Mouse (Mus musculus): ENCODE data around the gene Wasl. TPM values are rescaled to one million over a fixed set of nuclear protein-coding genes. Genes with fewer than 3 reads are reported as not detected.

The Wasl gene
- polyA plus RNA-seq, 1 experiment = 198 TPM

- Histone ChIP-seq H3K27ac (ENCODE audit: insufficient read depth, low read depth, low read length) (no peak overlapping the region), H3K36me3 (ENCODE audit: control insufficient read depth, insufficient read depth, low read length) (peaks cover 34% of the 10 kb centered on the region), H3K4me1 (ENCODE audit: control insufficient read depth, insufficient read depth, insufficient read length, low read length) (no peaks in the 10 kb centered on the region), H3K4me3 (ENCODE audit: low read depth, low read length) (no peak overlapping the region), H3K27me3 (ENCODE audit: control insufficient read depth, insufficient read depth, low read length) (no peaks in the 10 kb centered on the region)
- TF ChIP-seq POLR2A (IDR thresholded peaks at IDR 0.05; ENCODE audit: low read depth, low read length) = no peak
- no peak for TF ChIP-seq CTCF (IDR thresholded peaks at IDR 0.05; ENCODE audit: extremely low read depth, insufficient read length, insufficient replicate concordance, low read depth, low read length)
- WGBS = 96% methylated on average over 6 of the region's 6 CpGs
These were observed 51.5 kb downstream of the Wasl start for GRCm38 (mm10) chr6:24613346-24613745.

GRCm38 (mm10) chr6:24612074-24612755, 52.6 kb downstream of the Wasl start:
- no peak overlapping the region for H3K27ac ChIP-seq (ENCODE audit: insufficient read depth, low read depth, low read length)
- 76% methylated on average over 7 of the region's 7 CpGs for WGBS
- H3K36me3 ChIP-seq (ENCODE audit: control insufficient read depth, insufficient read depth, low read length) = peaks cover 25% of the 10 kb centered on the region
- TF ChIP-seq CTCF (IDR thresholded peaks at IDR 0.05; ENCODE audit: extremely low read depth, insufficient read length, insufficient replicate concordance, low read depth, low read length) (no peak), POLR2A (IDR thresholded peaks at IDR 0.05; ENCODE audit: low read depth, low read length) (no peak)
- no peaks in the 10 kb centered on the region for H3K4me1 ChIP-seq (ENCODE audit: control insufficient read depth, insufficient read depth, insufficient read length, low read length)
- H3K4me3 ChIP-seq (ENCODE audit: low read depth, low read length) = no peak overlapping the region
- no peaks in the 10 kb centered on the region for H3K27me3 ChIP-seq (ENCODE audit: control insufficient read depth, insufficient read depth, low read length)

GRCm38 (mm10) chr6:24610358-24610757, 54.5 kb downstream of the Wasl start:
- H3K36me3 ChIP-seq (ENCODE audit: control insufficient read depth, insufficient read depth, low read length) = peaks cover 14% of the 10 kb centered on the region
- 86% methylated on average over 4 of the region's 4 CpGs for WGBS

GRCm38 (mm10) chr6:24609531-24609930, 55.3 kb downstream of the Wasl start:
- Histone ChIP-seq H3K4me3 (ENCODE audit: low read depth, low read length) (no peak overlapping the region), H3K27me3 (ENCODE audit: control insufficient read depth, insufficient read depth, low read length) (no peaks in the 10 kb centered on the region), H3K27ac (ENCODE audit: insufficient read depth, low read depth, low read length) (no peak overlapping the region), H3K4me1 (ENCODE audit: control insufficient read depth, insufficient read depth, insufficient read length, low read length) (0 out of 2 replicates have a peak, but pooled peaks cover 2% of the 10 kb centered on the region), H3K36me3 (ENCODE audit: control insufficient read depth, insufficient read depth, low read length) (peaks cover 10% of the 10 kb centered on the region)
- TF ChIP-seq POLR2A (IDR thresholded peaks at IDR 0.05; ENCODE audit: low read depth, low read length) (no peak), CTCF (IDR thresholded peaks at IDR 0.05; ENCODE audit: extremely low read depth, insufficient read length, insufficient replicate concordance, low read depth, low read length) (no peak)
- WGBS = 66% methylated on average over 4 of the region's 4 CpGs

More at GRCm38 (mm10) chr6:24610358-24610757, 54.5 kb downstream of the Wasl start:
- H3K4me3 ChIP-seq (ENCODE audit: low read depth, low read length) = no peak overlapping the region
- 0 out of 2 replicates have a peak, but pooled peaks cover 2% of the 10 kb centered on the region for H3K4me1 ChIP-seq (ENCODE audit: control insufficient read depth, insufficient read depth, insufficient read length, low read length)
- H3K27ac ChIP-seq (ENCODE audit: insufficient read depth, low read depth, low read length) = no peak overlapping the region
- no peaks in the 10 kb centered on the region for H3K27me3 ChIP-seq (ENCODE audit: control insufficient read depth, insufficient read depth, low read length)
- TF ChIP-seq CTCF (IDR thresholded peaks at IDR 0.05; ENCODE audit: extremely low read depth, insufficient read length, insufficient replicate concordance, low read depth, low read length) (no peak), POLR2A (IDR thresholded peaks at IDR 0.05; ENCODE audit: low read depth, low read length) (no peak)

GRCm38 (mm10) chr6:24608682-24609081, 56.1 kb downstream of the Wasl start:
- 94% methylated on average over 3 of the region's 3 CpGs for WGBS
- H3K27ac ChIP-seq (ENCODE audit: insufficient read depth, low read depth, low read length) = no peak overlapping the region

GRCm38 (mm10) chr6:24608129-24608528, 56.7 kb downstream of the Wasl start:
- Histone ChIP-seq H3K36me3 (ENCODE audit: control insufficient read depth, insufficient read depth, low read length) (peaks cover 4% of the 10 kb centered on the region; the same call in 1 of the 2 replicates), H3K27me3 (ENCODE audit: control insufficient read depth, insufficient read depth, low read length) (no peaks in the 10 kb centered on the region), H3K4me3 (ENCODE audit: low read depth, low read length) (no peak overlapping the region), H3K27ac (ENCODE audit: insufficient read depth, low read depth, low read length) (no peak overlapping the region), H3K4me1 (ENCODE audit: control insufficient read depth, insufficient read depth, insufficient read length, low read length) (0 out of 2 replicates have a peak, but pooled peaks cover 2% of the 10 kb centered on the region)
- 75% methylated on average over 4 of the region's 4 CpGs for WGBS
- TF ChIP-seq CTCF (IDR thresholded peaks at IDR 0.05; ENCODE audit: extremely low read depth, insufficient read length, insufficient replicate concordance, low read depth, low read length) = no peak
- no peak for TF ChIP-seq POLR2A (IDR thresholded peaks at IDR 0.05; ENCODE audit: low read depth, low read length)

More at GRCm38 (mm10) chr6:24608682-24609081, 56.1 kb downstream of the Wasl start:
- H3K36me3 ChIP-seq (ENCODE audit: control insufficient read depth, insufficient read depth, low read length) = peaks cover 6% of the 10 kb centered on the region; the same call in 1 of the 2 replicates
- H3K27me3 ChIP-seq (ENCODE audit: control insufficient read depth, insufficient read depth, low read length) = no peaks in the 10 kb centered on the region
- 0 out of 2 replicates have a peak, but pooled peaks cover 2% of the 10 kb centered on the region for H3K4me1 ChIP-seq (ENCODE audit: control insufficient read depth, insufficient read depth, insufficient read length, low read length)
- H3K4me3 ChIP-seq (ENCODE audit: low read depth, low read length) = no peak overlapping the region
- TF ChIP-seq POLR2A (IDR thresholded peaks at IDR 0.05; ENCODE audit: low read depth, low read length) (no peak), CTCF (IDR thresholded peaks at IDR 0.05; ENCODE audit: extremely low read depth, insufficient read length, insufficient replicate concordance, low read depth, low read length) (no peak)

GRCm38 (mm10) chr6:24607531-24607930, 57.3 kb downstream of the Wasl start:
- no peak for TF ChIP-seq CTCF (IDR thresholded peaks at IDR 0.05; ENCODE audit: extremely low read depth, insufficient read length, insufficient replicate concordance, low read depth, low read length)
- no peak for TF ChIP-seq POLR2A (IDR thresholded peaks at IDR 0.05; ENCODE audit: low read depth, low read length)

More at GRCm38 (mm10) chr6:24607531-24607930, 57.3 kb downstream of the Wasl start:
- H3K4me1 ChIP-seq (ENCODE audit: control insufficient read depth, insufficient read depth, insufficient read length, low read length) = 0 out of 2 replicates have a peak, but pooled peaks cover 2% of the 10 kb centered on the region
- 63% methylated on average over 15 of the region's 15 CpGs for WGBS
- H3K27me3 ChIP-seq (ENCODE audit: control insufficient read depth, insufficient read depth, low read length) = no peaks in the 10 kb centered on the region
- peaks cover 2% of the 10 kb centered on the region; the same call in 1 of the 2 replicates for H3K36me3 ChIP-seq (ENCODE audit: control insufficient read depth, insufficient read depth, low read length)
- H3K27ac ChIP-seq (ENCODE audit: insufficient read depth, low read depth, low read length) = no peak overlapping the region
- H3K4me3 ChIP-seq (ENCODE audit: low read depth, low read length) = no peak overlapping the region

All from small intestine, adult 2 months (tissue).